Mouse (Mus musculus): ENCODE measurements around the gene Kcnab2.

The Kcnab2 gene

DNA sequence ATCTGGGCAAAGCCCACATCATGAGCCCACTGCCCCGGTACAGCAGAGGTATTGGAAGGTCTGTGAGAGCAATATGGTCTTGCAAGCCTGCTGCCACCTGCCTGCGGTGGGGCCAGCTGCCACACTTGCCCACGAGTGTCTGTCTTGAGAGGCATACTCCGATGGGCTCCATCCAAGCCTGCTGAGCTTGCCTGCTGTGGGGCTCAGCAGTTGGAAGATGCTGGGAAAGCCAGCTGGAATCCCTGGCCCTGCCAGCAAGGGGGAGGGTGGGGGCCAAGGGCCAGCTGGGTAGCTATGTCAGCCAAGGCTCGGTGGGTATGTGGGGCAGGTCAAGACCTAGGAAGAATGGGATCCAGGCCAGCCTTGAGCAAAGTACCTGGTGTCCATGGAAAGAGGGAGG, 85.5 kb downstream of the Kcnab2 start:
- DNase-seq (ENCODE audit: low spot score in 2 of 2), result no peak

DNA sequence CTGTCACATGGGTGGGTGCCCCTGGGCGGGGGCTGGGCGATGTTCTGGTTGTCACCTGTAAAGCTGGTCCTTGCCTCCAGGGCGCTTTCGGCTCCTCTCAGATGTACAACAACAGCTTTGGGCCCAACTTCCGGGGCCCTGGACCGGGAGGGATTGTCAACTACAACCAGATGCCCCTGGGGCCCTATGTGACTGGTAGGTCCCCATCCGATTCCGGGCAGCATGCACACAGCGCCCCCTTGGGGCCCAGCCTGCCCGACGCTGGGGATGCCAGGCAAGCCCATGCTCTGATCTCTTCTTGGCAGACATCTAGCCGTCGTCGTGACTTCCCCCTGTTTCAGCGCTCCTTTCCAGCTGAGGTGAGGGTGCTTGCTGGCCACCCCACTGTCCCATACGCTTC, 92.0 kb downstream of the Kcnab2 start:
- no peak for DNase-seq (ENCODE audit: low spot score in 2 of 2)

DNA sequence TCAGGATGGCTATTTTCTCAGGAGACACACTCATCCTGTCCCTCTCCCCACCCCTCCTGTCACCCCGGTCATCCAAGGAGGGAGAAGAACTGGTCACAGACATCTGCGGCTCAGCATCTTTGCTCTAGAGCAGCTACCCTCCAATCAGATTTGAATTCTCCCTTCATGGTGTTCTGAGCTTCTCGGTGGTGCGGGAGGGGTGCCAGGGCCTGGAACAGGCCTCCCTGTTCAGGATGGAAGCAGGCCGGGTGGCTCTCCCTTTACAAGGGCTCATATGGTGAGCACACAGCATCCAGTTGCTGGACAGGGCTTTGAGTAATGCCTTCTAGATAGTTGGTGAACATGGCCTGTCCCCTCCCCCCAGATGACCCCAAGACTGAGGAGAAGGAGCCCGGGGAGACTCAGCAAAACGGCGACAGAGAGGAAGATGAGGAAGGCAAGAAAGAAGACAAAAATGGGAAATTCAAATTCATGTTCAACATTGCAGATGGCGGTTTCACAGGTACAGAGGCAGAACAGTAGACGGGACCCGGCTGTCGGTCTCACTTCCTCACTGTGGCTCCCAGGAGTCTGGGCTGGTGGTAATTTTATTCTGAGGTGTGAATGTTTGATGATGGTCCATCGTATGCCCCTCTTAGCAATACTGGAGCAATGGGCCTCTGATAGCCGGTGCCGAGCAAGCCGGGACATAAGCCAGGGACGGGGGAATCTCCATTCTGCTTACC, 95.0 kb downstream of the Kcnab2 start:
- DNase-seq (ENCODE audit: low spot score in 2 of 2), result no peak

DNA sequence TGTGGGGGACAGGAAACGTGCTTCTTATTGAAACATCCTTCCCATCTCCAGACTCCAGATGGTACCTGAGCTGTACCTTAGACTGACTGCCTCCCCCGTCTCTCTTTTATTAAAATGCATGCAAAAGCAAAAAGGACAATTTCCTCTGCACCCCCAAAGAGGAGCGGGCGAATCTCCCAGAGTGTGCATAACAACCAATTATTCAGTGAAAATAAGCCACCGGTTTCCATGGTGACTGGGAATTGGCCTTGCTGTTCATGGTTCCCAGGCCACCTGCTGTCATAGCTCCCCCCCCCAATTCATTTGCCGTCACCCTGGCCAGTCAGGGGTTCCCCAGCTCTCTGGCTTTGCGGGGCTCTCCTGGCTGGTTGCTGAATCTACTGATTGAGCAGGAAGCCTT, 112.4 kb downstream of the Kcnab2 start:
- no peak for DNase-seq (ENCODE audit: low spot score in 2 of 2)

DNA sequence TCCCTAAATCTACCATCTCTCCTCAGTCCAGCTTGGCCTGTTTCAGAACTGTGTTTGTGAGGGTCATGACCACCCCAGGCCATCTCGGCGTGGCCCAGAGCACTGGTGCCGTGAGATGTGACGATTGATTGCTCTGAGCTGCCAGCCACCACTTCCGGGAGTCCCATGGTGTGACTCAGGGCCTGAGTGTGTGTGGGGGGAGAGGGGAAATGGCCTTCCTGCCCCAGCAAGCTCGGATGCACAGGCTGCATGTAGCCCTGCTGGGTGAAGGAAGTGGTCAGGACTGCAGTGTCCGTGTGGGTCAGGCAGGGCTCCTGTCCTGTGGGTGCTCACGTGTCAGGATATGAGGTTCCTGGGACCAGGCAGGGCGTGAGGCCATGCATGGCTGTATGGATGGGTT, 115.5 kb downstream of the Kcnab2 start:
- no peak for DNase-seq (ENCODE audit: low spot score in 2 of 2)

DNA sequence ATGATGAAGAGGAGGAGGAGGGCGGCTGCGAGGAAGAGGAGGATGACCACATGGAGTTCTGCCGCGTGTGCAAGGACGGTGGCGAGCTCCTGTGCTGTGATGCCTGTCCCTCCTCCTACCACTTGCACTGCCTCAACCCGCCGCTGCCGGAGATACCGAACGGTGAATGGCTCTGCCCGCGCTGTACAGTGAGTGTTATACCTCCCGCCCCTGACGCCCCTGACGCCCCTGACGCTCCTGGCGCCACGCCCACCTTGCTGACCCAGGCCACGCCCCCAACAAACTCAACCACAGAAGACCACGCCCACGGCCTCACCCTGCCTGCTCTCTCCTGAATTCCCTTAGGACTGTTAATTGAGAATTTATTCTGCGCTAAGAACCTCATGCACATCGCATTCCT, 116.8 kb downstream of the Kcnab2 start:
- DNase-seq (ENCODE audit: low spot score in 2 of 2), result no peak

DNA sequence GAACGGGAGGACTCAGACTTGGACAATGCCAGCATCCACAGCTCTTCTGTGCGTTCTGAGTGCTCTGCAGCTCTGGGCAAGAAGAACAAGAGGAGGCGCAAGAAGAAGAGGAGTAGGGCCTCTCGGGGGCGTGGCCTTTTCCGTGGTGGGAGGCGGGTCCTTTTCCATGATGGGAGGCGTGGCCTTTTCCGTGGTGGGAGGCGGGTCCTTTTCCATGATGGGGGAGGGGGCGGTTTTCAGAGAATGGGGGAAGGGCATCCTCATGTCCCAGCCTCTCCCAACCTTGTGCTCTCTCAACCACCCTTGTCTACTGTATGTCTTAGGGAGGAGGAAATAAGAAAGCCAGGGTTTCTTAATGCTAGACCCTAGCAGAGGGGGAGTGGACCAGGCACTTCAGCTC, 118.0 kb downstream of the Kcnab2 start:
- no peak for DNase-seq (ENCODE audit: low spot score in 2 of 2)

DNA sequence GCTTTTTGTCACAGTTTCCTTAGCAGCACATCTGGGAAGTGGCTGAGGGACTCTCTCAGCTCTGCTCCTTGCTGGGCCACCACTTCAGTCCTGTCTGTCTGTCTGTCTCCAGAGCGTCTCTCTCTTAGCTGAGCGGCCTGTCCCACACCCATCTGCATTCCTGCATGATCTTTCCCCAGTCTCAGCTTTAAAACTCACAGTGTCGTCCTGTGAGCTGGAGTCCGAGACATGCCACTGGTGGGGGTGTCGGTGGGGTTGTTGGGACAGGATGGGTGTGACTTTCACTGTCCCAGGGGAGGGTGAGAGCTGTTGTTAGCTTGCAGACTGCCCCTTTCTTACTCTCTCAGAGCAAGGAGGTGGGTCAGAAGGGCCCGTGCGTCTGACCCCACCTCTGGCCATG, 122.0 kb downstream of the Kcnab2 start:
- no peak for DNase-seq (ENCODE audit: low spot score in 2 of 2)

DNA sequence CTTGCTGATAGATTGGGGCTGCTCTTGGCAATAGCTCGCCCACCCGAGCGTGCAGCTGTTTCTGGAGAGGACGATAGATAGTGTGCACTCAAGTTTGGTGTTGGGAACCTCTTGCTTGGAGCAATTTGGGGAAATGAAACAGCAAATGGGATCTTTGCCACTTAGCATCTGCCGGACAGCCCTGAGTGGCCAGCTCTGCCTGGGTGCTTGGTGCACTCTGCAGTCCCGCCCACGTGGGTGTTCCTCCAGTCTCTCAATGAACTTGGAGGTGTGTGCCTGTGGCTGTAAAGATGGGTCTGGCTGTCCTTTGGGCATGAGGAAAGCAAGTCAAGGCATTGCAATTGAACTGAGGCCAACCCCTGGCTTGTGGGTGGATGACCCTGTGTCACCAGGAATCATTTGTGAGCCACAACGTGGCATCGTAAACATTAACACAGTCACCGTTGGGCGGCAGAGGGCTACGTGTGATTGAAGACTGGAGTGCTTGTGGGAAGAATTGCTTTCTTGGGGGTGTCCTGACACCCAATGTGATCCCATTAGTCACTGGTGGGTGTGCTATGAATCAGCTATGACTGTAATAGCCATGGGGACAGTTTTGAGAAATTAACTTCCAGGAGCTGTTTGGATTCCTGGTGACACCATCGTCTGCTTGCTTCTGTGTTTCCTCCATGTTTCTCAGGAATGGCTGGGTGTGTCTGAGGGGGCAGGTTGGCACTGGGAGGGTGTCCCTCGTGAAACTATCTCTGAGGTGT, 123.6 kb downstream of the Kcnab2 start:
- no peak for DNase-seq (ENCODE audit: low spot score in 2 of 2)

DNA sequence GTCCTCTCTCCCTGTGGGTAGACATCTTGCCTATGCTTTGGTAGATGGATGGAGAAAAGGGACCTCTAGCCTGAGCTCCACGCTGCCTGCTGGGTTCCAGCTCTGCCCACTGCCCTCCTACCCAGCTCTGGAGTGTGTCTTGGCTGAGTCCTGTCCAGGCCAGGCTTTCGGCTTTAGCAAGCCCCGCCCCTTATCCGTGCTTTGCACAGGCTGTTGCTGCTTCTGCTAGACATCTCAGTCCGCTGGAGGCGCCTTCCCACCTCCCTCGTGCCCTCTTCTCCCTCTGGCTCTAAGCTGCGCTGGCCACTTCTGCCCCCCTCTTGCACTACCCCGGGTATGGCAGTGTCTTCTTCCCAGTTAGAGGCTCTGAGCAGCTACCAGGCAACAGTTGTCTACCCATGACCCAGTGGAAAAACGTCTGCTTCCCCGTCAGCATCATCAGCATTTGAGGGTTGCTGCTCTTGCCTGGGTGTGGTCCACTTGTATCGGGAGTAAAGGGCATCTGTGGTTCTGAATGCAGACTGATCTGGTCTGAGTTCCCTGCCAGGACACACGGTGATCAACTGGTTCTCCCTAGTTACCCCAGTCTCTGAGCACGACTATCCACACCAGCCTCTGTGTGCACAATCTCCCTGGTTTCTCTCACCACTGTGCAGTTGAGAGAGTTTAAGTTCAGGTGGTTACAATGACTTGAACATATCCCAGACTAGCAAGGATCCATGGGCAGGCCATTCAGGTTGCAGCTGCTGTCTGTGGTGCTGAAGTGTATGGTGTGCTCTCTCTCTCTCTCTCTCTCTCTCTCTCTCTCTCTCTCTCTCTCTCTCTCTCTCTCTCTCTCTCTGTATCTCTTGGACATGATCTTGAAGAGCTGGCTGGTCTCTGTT, 126.0 kb downstream of the Kcnab2 start:
- DNase-seq (ENCODE audit: low spot score in 2 of 2), result no peak

DNA sequence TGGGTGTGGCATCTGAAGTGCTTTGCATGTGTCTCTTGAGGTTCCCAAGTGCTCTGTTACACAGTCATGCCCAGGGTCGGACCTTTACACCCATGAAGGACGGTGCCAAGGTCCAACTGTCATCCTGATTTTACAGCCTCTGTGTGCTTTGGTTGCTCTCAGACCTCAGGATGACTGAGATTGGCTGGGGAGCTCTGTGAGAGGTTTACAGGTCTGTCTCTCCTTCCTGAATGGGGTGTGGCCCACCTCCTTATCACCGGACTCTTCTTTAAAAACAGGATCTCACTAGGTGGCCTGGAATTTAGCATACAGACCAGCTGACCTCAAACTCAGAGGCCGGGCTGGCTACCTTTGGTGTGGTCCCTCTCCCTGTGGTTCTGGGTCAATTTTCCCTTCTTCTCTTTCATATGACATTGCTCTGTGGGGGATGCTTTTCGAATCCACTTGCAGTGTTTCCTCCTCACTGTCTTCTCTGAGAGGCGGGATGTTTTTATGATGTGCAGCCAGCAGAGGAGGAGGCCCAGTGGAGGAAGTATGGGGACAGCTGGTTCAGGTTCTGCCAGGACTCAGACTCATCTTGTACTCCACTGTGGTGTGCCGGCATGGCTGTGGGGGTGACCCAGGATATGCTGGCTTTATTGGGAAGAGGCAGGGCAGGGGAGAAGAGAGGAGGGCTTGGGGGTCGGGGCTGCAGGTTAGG, 126.8 kb downstream of the Kcnab2 start:
- DNase-seq (ENCODE audit: low spot score in 2 of 2), result no peak

DNA sequence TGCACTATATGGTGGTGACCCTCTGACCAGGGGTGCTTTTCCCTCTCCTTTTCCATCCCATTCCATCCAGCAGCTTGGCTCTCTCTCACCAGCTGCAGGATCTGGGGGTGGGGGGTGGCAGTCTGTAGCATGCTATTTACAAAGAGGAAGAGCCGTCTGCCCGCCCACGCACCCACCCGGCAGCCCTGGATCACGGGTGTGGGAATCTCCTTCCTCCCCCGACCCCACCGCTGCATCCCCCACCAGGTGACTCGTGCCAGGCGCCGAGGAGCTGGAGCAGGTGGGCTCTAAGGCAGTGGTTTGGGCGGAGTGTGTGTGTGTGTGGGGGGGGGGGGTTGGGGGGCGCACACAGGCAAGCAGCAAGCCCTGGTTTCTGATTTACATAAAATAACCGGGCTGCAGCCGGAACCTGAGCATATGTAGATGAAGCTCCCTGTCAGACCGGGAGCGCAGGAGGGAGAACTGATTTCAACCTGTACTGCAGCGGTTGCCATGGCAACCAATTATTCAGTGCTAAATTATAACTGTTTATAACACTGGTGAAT, 127.8 kb downstream of the Kcnab2 start:
- DNase-seq (ENCODE audit: low spot score in 2 of 2), result no peak

DNA sequence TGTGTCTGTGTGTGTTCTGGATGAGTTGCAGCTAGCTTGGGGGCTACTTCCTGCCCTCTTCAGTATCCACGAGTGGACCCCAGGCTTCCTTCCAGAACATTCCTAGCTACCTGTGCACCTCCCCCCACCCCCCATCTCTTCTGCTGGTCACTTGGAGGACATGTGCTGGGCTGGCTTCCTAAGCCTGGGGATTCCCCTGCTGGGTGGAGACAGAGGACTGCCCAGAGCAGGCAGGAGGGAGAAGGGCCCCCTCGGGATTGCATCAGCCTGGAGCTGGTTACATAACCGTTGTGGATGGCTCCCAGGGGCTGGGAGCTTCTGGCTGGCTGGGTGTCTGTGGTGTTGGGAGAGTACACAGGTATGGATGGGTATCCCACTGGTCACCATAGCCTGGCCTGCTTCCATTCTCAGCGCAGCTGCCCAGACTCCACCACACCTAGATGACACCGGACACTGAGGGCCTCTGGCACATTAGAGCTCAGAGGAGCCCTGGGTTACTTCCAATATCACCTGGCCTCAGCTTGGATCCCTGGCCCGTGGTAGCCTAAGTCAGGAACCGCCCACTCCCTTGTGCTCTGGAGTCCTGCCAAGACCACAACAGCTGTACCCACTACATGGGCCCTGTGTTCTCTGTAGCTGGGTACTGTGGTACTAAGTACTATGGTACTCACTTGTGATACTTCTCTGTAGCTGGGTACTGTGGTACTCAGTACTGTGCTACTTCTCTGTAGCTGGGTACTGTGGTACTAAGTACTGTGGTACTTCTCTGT, 132.4 kb downstream of the Kcnab2 start:
- peak in 1 of 2 experiments; percentile 67 for DNase-seq (ENCODE audit: low spot score in 2 of 2)

DNA sequence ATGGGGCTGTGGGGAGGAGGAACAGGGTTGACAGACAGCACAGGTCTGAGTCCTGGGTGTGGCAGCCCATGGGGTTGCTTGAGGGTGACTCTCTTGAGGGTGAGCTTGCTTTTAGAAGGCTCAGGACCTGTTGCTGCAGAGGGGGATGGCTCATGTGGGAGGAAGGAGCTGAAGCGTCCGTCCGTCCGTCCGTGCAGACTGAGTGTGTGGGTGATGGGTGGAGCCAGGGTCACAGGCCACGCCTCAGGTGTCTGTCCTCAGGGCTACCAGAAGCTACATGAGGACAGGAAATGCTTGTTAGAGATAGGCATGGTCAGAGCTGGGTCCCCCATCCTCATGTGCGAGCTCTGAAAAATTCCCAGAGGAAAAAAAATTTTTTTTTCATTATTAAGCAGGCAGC, 133.0 kb downstream of the Kcnab2 start:
- DNase-seq (ENCODE audit: low spot score in 2 of 2), result no peak

DNA sequence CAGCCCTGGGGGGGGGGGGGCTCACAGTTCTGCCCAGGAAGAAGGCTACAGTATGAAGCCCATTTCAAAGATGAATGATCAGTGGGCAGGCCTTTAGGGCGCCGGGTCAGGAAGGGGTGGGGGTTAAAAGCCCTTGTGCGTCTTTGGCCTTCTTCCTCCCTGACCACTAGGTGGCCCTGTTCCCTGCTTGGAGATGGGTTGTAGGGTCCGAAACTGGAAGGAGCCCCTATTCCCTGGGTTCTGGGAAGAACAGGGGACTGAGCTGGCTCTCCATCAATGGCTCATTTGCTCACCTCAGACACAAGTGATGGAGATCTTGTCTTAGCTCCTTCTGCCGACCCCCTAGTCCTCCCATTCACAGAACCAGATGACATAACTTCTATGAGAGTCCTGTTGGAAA, 134.4 kb downstream of the Kcnab2 start:
- DNase-seq (ENCODE audit: low spot score in 2 of 2), result no peak
